Mouse (Mus musculus): Measurements from ENCODE around the gene Olfr1453.
"Not testable (repeated sequence)": the region's sequence is repeated elsewhere in the genome, so short reads cannot be mapped to it uniquely, and the experiment has no call there.

Gene Olfr1453

DNA sequence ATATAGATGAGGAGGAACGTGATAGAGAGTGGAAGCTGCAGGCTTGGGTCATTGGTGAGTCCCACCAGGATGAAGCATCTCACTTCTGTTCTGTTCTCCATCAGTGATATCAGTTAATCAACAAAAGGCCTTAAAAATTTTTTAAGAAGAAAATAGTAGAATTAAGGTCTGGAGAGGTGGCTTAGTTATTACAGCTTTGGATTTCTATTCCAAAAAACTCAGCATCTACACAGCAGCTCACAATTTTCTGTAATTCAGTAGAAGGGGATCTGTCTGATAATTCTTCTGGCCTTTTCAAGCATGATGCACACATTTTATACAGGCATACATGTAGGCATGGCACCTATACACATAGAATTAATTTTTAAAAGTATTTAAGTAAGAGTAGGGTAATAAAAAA is at the start of gene Olfr1453:
Olfr1453 (minus strand) TSS at position 101 of the 400 bp plus-strand sequence.
- DNase-seq, result no peak

DNA sequence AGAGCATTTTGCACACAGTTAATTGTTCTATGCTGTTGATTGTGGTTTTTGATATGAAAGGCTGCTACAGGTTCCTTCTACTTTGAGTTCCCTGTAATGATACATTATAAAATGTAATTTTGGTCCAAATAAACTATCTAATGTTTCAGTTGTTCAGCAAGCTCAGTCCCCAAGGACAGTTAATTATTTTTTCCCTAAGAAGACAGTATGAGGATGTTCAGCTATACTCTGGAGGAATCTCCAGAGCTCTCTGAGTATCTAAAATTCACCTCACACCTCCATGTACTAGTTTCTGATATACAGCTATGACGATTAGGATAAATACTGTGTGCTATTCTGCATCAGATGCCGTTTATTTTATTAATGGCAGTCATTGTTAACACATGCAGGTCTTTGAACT is 32.2 kb upstream of the Olfr1453 start, which contains the start of gene Olfr1454:
Olfr1454 (plus strand) TSS at position 301 of the 400 bp plus-strand sequence.
- DNase-seq, result no peak

DNA sequence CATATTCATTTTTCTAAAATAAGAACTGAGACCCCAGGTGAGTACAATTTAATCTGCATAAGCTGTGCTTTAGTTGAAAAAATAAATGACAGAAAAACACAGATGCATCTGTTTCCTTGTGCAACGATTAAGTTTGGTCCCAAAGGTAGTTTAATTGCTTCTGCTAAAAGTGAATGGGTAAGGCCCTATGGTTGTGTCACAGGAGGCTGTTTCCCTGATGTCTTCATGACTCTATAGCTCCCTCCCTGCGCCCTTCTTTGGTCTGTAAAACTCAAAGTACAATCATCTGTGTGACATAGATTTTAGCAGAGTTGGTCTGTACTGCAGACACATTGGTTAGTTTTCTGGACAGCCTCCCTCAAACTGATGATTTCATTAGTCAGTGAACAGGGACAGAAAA is 33.4 kb downstream of the Olfr1453 start, which contains the start of gene Olfr1451:
Olfr1451 (plus strand) TSS at position 301 of the 400 bp plus-strand sequence.
- DNase-seq, result no peak

DNA sequence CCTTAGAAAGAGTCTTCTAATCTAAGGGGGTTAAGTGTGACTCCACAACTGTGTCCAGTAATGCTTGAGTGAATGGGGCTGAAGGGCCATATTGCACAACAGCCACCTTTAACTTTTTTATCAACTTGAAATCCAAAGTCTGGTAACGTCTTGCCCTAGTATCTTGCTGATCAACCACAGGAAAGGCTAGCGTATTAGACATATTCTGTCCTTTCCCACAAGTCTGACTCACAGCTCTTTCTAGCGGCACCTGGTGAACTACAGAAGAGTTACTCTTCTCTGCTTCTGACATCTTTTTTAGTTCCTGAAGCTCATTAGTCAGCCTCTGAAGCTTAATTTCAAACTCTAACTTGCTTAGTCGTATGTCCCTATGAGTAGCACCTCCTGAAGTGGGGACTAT is 35.8 kb downstream of the Olfr1453 start:
- DNase-seq, result not testable (repeated sequence)

Data from thymus, postnatal 25 days (tissue).